Mouse (Mus musculus): ENCODE measurements around the gene Teddm1a. TPM values are rescaled to one million over a fixed set of nuclear protein-coding genes. Genes with fewer than 3 reads are reported as not detected.

The Teddm1a gene
- polyA plus RNA-seq, 1 experiment from 2014 or later, result not detected

DNA sequence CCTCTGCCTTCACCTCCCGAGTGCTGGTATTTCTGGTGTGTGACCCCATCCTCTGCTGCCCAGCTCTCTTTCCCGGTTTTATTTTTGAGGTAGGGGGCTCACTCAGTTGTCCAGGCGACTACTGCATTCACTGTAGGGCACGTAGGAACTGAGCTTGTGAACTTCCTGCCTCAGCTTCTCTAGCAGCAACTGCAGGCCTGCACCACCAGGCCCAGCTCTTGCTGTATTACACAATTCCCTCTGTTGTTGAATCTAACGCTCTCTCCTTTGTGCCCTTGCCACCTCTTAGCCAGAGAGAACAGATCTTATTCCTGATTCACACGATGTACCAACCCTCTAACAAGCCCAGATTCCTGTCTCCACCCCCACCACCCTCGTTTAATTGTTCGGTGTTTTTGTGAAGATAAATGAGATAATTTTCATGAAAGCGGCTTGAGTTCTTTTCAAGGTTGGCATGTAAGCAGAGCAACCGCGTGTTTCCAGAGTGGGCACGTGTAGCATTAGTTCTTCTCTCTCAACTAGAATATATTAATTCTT, 44.4 kb downstream of the Teddm1a start:
- Histone ChIP-seq H3K4me1 (no peaks in the 10 kb centered on the region; the same call in 1 of the 2 replicates), H3K9me3 (no peaks in the 10 kb centered on the region), H3K27ac (0 out of 2 replicates have a peak overlapping the region, but pooled peaks have one; percentile 19), H3K27me3 (no peaks in the 10 kb centered on the region), H3K4me2 (no peak overlapping the region), H3K4me3 (replicated peaks) (no peak overlapping the region), H3K36me3 (replicated peaks) (no peaks in the 10 kb centered on the region), H3K9ac (no peak overlapping the region)
- no peak for ATAC-seq (ENCODE audit: low FRiP score)
- WGBS, result 65% methylated on average over 12 of the region's 12 CpGs

DNA sequence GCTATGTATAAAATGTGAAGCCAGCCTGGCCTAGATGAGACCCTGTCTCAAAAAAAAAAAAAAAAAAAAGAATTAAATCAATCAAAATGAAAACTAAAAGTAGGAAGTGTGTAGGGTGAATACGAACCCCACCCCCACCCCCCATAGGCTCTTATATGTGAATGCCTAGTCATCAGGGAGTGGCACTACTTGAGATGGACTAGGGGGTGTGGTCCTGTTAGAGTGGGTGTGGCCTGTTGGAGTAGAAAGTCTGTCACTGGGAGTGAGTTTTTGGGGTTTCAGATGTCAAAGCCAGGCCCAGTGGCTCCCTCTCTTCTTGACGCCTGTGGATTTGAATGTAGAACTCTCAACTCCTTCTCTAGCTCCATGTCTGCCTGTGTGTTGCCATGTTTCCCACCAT, 45.5 kb downstream of the Teddm1a start:
- H3K9ac ChIP-seq, result no peak overlapping the region
- WGBS, result 90% methylated on average over 2 of the region's 2 CpGs
- H3K4me3 ChIP-seq (replicated peaks), result no peak overlapping the region
- H3K9me3 ChIP-seq, result no peaks in the 10 kb centered on the region
- H3K4me2 ChIP-seq, result no peak overlapping the region
- no peaks in the 10 kb centered on the region for H3K36me3 ChIP-seq (replicated peaks)
- ATAC-seq (ENCODE audit: low FRiP score), result no peak
- no peaks in the 10 kb centered on the region for H3K27me3 ChIP-seq
- no peak overlapping the region for H3K27ac ChIP-seq
- no peaks in the 10 kb centered on the region; the same call in 1 of the 2 replicates for H3K4me1 ChIP-seq

DNA sequence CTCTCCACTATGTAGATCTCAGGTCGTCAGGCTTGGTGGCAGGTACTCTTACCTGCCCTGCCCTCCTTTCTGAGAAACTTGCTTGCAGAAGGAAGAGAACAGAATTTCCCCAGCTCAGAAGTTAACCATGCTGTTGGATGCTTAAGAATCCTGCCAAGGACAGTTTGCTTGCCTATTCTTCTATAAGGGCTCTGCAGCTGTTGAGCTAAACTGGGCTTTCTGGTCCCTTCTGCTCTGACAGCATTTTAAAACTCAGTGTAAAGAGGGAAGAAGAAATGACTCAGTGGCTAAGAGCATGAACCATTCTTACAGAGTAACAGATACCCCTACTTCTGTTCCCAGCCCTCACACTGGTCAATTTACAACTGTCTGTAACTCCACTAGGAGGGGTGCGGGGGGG, 49.4 kb downstream of the Teddm1a start:
- 87% methylated on average over 2 of the region's 2 CpGs for WGBS
- no peak for ATAC-seq (ENCODE audit: low FRiP score)
- no peak overlapping the region for H3K9ac ChIP-seq
- no peaks in the 10 kb centered on the region for H3K36me3 ChIP-seq (replicated peaks)
- no peak overlapping the region for H3K4me3 ChIP-seq (replicated peaks)
- H3K27me3 ChIP-seq, result no peaks in the 10 kb centered on the region
- H3K9me3 ChIP-seq, result no peaks in the 10 kb centered on the region
- no peaks in the 10 kb centered on the region for H3K4me1 ChIP-seq
- H3K4me2 ChIP-seq, result no peak overlapping the region
- H3K27ac ChIP-seq, result no peak overlapping the region

Small RNA genes lying within 50 kb of the gene (microRNA-seq; reads per million reads assigned to microRNA genes)
- 59.9 reads per million, percentile 45 among the genes with 10 or more reads in this experiment for gene Mir8114

Other genes starting within 250 kb of the Teddm1a start
- 24.3 and 25.1 TPM in 2 replicates for gene Rgs8, start 238.7 kb upstream of the Teddm1a start, polyA plus RNA-seq (2016; fragmentation: Nextera tagmentation; extraction: Ambion mirVana)
- gene Rgs16, start 151.4 kb upstream of the Teddm1a start, polyA plus RNA-seq (2016; fragmentation: Nextera tagmentation; extraction: Ambion mirVana), result 46.6 and 49.3 TPM in 2 replicates
- gene Rnasel, start 142.3 kb upstream of the Teddm1a start, polyA plus RNA-seq (2016; fragmentation: Nextera tagmentation; extraction: Ambion mirVana), result 29.1 and 31.6 TPM in 2 replicates
- 0.19 TPM in 1 of 2 replicates, not detected in the other for gene Rgsl1, start 47.6 kb upstream of the Teddm1a start, polyA plus RNA-seq (2016; fragmentation: Nextera tagmentation; extraction: Ambion mirVana)
- 0.57 and 0.60 TPM in 2 replicates for gene Teddm1b, start 17.4 kb upstream of the Teddm1a start, polyA plus RNA-seq (2016; fragmentation: Nextera tagmentation; extraction: Ambion mirVana)
- gene Glul, start 8.2 kb downstream of the Teddm1a start, polyA plus RNA-seq (2016; fragmentation: Nextera tagmentation; extraction: Ambion mirVana), result 108 and 119 TPM in 2 replicates
- 0.79 and 0.85 TPM in 2 replicates for gene Teddm2, start 8.5 kb downstream of the Teddm1a start, polyA plus RNA-seq (2016; fragmentation: Nextera tagmentation; extraction: Ambion mirVana)

Measured in forebrain, embryonic 12.5 days (tissue).